Mouse (Mus musculus) forebrain, embryonic 10.5 days (tissue): ENCODE measurements at regions not wholly inside any gene's neighbourhood (a gene's known extent, or its start where the extent isn't known, plus 50 kb on each side); places are given as distances from the start of the nearest gene placed in this dataset.

Source experiments
- DNase-seq: peaks from one replicate; pipeline ENCODE4 v3.0.0-alpha.2; 2017; ENCODE audit warnings: low spot score; ENCODE audit errors: extremely low spot score
- H3K27ac ChIP-seq: fragments of 300-500 bp; sonication (generic); 2 replicates; pipeline ENCODE4 v1.5.1; 2016; ENCODE audit warnings: mild to moderate bottlenecking
- H3K27me3 ChIP-seq: fragments of 300-500 bp; sonication (generic); 2 replicates; pipeline ENCODE4 v1.6.1; 2016; ENCODE audit warnings: mild to moderate bottlenecking; ENCODE audit not compliant: poor library complexity, severe bottlenecking
- H3K36me3 ChIP-seq: fragments of 300-500 bp; sonication (generic); replicated peaks from 2 replicates; pipeline ENCODE4 v1.6.1; 2016; ENCODE audit warnings: mild to moderate bottlenecking, moderate library complexity
- H3K4me1 ChIP-seq: fragments of 300-500 bp; sonication (generic); 2 replicates; pipeline ENCODE4 v1.6.1; 2016
- H3K4me3 ChIP-seq: fragments of 300-500 bp; sonication (generic); 2 replicates; pipeline ENCODE4 v1.5.1; 2016; ENCODE audit warnings: mild to moderate bottlenecking, moderate library complexity
- H3K9me3 ChIP-seq: fragments of 300-500 bp; sonication (generic); 2 replicates; pipeline ENCODE4 v1.6.1; 2016; ENCODE audit warnings: mild to moderate bottlenecking, moderate library complexity
- WGBS: fragments of 180-500 bp; shearing (Covaris S2); methylation state at CpG from one replicate; pipeline ENCODE4 v1.1.7; 2016; 5-methylcytosine and 5-hydroxymethylcytosine counted together

DNA sequence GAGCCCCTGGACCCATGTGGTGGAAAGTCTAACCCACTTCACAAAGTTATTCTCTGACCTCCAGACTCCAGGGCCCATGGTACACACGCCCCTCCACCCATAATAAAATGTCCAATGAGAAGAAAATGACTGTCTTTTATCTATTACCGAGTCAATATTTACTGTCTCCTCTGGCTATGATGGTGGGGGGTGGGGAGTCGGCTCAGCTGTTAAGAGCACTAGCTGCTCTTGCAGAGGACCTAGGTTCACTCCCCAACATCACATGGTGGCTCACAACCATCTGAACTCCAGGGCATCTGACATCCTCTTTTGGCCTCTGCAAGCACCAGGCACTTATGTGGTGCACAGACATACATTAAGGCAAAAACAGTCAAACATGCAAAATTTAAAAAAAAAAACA, 93.8 kb upstream of the Tmem189 start:
- Histone ChIP-seq H3K4me3 (no peak overlapping the region), H3K27ac (no peak overlapping the region), H3K27me3 (no peaks in the 10 kb centered on the region), H3K9me3 (no peaks in the 10 kb centered on the region), H3K4me1 (peaks cover 36% of the 10 kb centered on the region), H3K36me3 (peaks cover 6% of the 10 kb centered on the region; the same call in 1 of the 2 replicates)
- no peak for DNase-seq
- WGBS, result 79% methylated on average over 3 of the region's 3 CpGs

DNA sequence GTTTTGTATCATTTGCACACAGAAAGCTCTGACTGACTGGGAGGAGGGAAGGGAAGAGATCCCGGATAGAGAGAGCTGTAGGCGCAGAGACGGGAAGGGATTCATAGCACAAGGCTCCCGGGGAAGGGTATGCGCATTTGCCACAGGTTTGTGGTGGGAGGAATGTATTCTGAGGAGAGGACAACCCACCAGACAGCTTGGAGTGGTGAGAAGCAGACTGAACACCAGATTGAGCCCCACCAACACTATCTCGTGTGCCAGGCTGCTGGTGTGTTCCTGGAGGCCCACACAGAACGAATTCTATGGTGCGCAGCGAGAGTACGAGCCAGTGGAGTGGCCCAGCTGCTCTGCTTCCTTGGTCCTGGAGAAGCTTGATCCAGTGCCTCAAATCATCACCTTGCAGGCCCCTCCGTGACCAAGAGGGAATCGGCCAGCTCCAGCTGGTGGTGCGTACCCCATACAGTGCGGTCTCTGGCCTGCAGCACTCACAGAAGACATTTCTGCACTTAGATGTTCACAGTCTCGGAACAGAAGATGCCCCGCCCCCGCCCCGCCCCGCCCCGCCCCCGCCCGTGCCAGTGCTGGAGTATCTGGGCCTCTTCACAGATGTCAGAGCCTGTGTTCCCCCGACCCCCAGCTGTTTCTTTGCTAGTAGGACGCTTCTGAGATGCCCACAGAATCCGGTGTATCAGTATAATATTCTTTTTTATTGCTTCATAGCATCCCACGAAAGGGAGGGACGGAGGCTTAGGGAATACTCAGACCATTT, 92.8 kb upstream of the Tmem189 start:
- DNase-seq, result no peak
- H3K4me3 ChIP-seq, result peak overlapping the region; percentile 18; the same call in 1 of the 2 replicates
- no peaks in the 10 kb centered on the region for H3K9me3 ChIP-seq
- peaks cover 42% of the 10 kb centered on the region for H3K4me1 ChIP-seq
- H3K27ac ChIP-seq, result peak overlapping the region; percentile 48; the same call in 1 of the 2 replicates
- WGBS, result 44% methylated on average over 27 of the region's 27 CpGs
- no peaks in the 10 kb centered on the region for H3K27me3 ChIP-seq
- peaks cover 6% of the 10 kb centered on the region; the same call in 1 of the 2 replicates for H3K36me3 ChIP-seq

DNA sequence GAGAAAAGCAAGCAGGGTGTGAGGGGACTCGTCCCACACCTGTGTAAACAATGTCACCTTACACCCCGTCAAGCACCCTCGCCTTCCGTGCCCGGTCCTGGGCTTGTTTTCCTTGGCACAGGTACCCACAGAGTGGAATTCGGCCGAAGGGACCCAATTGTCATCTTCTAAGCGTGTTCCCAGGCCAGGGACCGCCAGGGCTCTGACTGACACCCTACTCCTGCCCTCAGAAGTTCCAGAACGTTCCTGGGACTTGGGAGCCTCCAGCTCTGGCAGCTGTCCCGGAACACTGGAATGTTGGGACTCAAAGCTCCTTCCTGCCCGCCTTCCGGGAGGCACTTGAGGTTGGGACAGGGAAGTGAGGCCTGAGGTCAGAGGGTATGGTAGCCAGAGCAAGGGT, 91.9 kb upstream of the Tmem189 start:
- Histone ChIP-seq H3K4me3 (no peak overlapping the region), H3K4me1 (peaks cover 51% of the 10 kb centered on the region), H3K36me3 (peaks cover 6% of the 10 kb centered on the region; the same call in 1 of the 2 replicates), H3K9me3 (no peaks in the 10 kb centered on the region), H3K27ac (0 out of 2 replicates have a peak overlapping the region, but pooled peaks have one; percentile 48), H3K27me3 (0 out of 2 replicates have a peak, but pooled peaks cover 2% of the 10 kb centered on the region)
- WGBS, result 87% methylated on average over 13 of the region's 13 CpGs
- DNase-seq, result no peak

DNA sequence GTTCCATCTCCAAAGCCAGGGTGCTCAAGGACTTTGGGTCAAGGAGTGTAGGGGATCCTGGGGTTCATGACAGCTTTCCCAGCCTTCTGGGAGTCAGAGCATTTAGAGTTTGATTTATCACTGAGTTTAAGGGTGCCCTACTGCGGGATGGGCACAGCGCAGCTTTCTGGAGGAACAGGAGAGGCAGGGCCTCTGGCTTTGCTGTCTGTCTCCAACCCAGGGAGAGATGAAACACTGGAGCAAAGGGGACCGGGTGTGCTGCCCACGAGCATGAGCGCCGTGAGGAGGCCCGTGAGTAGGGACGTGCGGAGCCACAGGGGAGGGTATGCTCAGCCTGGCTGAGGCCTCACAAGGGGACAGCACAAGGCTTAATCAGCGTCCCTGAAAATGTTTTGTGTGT, 89.1 kb upstream of the Tmem189 start:
- H3K27ac ChIP-seq, result peak overlapping the region; percentile 94
- no peaks in the 10 kb centered on the region for H3K9me3 ChIP-seq
- H3K4me1 ChIP-seq, result peaks cover 68% of the 10 kb centered on the region
- WGBS, result 83% methylated on average over 10 of the region's 10 CpGs
- H3K4me3 ChIP-seq, result peak overlapping the region; percentile 76
- H3K27me3 ChIP-seq, result 0 out of 2 replicates have a peak, but pooled peaks cover 14% of the 10 kb centered on the region
- DNase-seq, result no peak
- H3K36me3 ChIP-seq, result peaks cover 6% of the 10 kb centered on the region; the same call in 1 of the 2 replicates

DNA sequence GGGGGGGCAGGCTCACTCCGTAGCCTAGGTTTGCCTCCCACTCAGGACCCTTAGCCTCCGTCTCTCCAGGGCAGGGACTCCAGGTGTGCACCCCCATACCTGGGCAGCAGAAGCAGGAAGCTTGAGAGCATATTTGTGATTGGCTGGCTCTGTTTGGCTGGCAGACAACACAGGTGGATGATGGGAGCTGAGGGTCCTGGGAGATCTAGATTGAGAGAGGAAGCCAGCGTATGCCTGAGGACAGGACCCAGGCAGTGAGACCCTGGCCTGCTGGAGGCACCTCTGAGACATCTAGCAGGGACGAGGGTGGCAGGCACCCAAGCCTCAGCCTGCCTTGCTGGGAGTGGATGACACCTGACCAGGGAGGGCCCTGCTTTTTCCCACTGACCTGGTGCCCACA, 88.6 kb upstream of the Tmem189 start:
- peaks cover 6% of the 10 kb centered on the region; the same call in 1 of the 2 replicates for H3K36me3 ChIP-seq
- peak overlapping the region; percentile 94 for H3K27ac ChIP-seq
- H3K4me1 ChIP-seq, result peaks cover 68% of the 10 kb centered on the region
- DNase-seq, result no peak
- peak overlapping the region; percentile 76 for H3K4me3 ChIP-seq
- no peaks in the 10 kb centered on the region for H3K9me3 ChIP-seq
- 0 out of 2 replicates have a peak, but pooled peaks cover 14% of the 10 kb centered on the region for H3K27me3 ChIP-seq
- 62% methylated on average over 4 of the region's 4 CpGs for WGBS

DNA sequence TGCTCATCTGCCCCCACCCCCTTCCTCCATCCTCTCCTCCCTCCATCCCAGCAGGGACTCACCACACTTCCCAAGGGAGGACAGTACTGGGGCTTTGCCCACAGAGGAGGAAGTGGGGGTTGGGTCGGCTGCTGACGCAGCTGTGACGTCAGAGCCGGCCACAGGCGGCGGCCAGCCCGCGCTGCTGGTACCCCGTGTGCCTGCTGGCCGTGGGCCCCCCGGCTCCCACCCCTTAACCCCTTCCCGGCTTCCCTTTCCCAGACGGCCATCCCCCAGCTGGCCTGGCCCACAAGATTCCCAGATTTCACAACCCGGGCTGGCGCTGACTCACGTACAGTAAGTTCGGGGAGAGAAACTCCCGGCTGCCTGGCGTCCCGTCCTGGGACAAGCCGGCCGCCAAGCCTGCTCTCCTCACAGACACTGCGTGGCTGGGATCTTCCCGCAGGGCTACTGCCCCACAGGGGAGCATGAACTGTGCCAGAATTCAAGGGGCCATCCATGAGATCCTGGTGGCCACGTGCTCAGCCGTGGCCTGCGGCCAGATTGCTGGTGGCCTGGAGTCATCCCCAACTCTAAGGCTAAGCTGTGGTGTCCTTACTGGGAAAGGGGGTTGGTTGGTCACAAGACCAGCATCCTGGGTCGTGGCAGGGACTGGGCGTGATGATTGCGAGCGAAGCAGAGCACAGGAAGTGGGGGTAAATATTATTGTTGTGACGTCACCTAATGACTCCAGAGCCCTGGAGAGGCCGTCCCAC, 87.9 kb upstream of the Tmem189 start:
- H3K27ac ChIP-seq, result peak overlapping the region; percentile 94
- H3K9me3 ChIP-seq, result no peaks in the 10 kb centered on the region
- 3% methylated on average over 33 of the region's 33 CpGs for WGBS
- DNase-seq, result peak; percentile 75
- H3K27me3 ChIP-seq, result 0 out of 2 replicates have a peak, but pooled peaks cover 14% of the 10 kb centered on the region
- H3K4me3 ChIP-seq, result peak overlapping the region; percentile 76
- H3K36me3 ChIP-seq, result peaks cover 6% of the 10 kb centered on the region; the same call in 1 of the 2 replicates
- peaks cover 63% of the 10 kb centered on the region for H3K4me1 ChIP-seq

DNA sequence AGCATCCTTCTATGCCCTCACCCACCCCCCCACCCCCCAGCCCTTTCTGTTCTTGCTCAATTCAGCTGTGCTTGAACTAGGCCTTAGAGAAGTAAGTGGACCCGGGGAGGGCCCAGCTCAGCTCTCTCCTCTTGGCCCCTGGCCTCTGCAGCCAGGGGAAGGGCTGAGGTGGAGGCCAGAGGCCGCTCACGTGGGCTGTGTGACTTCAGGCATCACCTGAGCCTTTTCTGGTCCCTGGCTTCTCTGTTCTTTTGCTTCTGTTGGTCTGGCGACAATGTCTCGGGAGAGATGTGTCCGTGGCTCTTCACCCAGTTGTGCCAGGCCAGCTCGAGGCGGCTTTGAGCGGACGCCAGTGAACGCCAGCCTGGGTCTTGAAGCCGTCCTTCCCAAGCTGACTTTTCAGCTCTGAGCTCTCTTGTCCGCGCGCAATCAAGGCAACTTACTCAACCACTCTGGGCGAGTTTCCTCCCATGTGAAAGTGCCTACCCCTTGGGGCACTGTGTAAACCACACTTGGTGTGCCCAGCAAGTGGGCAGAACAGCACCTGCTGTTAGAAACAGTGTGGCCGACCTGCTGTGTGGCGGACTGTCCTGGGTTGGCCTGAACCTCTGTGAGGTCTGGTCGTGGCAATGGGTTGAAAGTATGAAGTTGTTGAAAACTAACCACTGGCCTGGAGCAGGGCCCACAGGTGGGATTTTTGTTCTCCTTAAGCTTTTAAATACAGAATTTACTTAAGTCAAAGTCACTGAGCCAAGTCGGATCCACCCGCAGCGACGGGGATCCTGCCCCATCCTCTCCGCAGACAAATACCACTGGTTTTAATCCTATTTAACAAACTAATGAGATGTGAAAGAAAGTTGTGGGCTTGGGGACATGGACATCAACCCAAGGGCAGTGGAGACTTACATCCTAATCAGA, 86.9 kb upstream of the Tmem189 start:
- no peaks in the 10 kb centered on the region for H3K9me3 ChIP-seq
- H3K4me3 ChIP-seq, result peak overlapping the region; percentile 76
- H3K27me3 ChIP-seq, result 0 out of 2 replicates have a peak, but pooled peaks cover 14% of the 10 kb centered on the region
- peak overlapping the region; percentile 94 for H3K27ac ChIP-seq
- no peak for DNase-seq
- H3K4me1 ChIP-seq, result peaks cover 53% of the 10 kb centered on the region
- H3K36me3 ChIP-seq, result peaks cover 6% of the 10 kb centered on the region; the same call in 1 of the 2 replicates
- 63% methylated on average over 24 of the region's 24 CpGs for WGBS

DNA sequence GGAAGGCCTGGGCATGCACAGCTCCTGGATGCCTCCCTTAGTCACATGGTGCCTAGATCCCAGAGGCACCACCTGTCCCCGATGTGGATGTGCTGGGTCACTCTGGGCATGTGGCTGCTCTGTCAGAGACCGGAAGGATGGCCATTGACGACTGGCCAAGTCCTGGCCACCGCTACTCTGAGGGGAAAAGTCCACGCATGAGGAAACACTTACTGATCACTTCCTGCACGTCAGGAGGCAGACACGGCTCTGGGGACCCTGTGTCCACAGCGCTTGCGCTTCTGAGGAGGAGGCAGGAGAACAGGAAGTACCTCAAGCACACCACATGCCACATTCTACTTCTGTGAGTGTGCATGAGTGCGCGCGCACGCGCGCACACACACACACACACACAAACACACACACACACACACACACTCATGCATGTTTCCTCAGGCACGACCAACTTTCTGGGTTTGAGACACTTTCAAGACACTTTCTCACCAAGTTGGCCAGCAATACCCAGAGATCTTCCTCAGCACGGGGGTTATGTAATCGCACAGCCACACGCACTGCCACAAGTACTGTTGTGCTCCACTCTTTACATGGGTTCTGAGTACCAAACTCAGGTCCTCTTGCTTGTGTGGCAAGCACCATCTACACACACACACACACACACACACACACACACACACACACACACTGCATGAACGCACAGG, 85.7 kb upstream of the Tmem189 start:
- Histone ChIP-seq H3K27me3 (0 out of 2 replicates have a peak, but pooled peaks cover 14% of the 10 kb centered on the region), H3K4me3 (no peak overlapping the region), H3K4me1 (peaks cover 52% of the 10 kb centered on the region), H3K36me3 (peaks cover 4% of the 10 kb centered on the region; the same call in 1 of the 2 replicates), H3K27ac (peak overlapping the region; percentile 56; the same call in 1 of the 2 replicates), H3K9me3 (no peaks in the 10 kb centered on the region)
- DNase-seq, result no peak
- 77% methylated on average over 20 of the region's 20 CpGs for WGBS

DNA sequence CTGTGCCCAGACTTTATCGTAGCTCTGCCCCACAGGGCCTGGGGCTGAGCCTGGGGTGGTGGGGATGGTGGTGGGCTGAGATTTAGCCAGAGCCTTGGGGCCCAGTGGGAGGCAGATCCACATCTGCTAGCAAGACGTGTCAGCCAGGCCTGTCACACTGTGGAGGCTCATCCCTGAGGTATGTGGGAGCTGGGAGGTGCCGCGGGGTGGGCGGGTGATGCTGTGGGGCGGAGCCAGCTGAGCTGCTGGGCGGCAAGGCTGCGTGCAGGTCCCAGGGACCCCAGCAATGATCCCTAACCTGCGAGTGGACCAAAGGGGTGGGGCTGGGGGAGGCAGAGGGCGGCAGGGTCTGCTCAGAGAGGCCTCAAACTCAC, 85.2 kb upstream of the Tmem189 start:
- Histone ChIP-seq H3K4me3 (no peak overlapping the region), H3K27me3 (0 out of 2 replicates have a peak, but pooled peaks cover 14% of the 10 kb centered on the region), H3K4me1 (peaks cover 54% of the 10 kb centered on the region), H3K36me3 (no peaks in the 10 kb centered on the region), H3K27ac (peak overlapping the region; percentile 56; the same call in 1 of the 2 replicates), H3K9me3 (no peaks in the 10 kb centered on the region)
- WGBS, result 22% methylated on average over 10 of the region's 10 CpGs
- no peak for DNase-seq

DNA sequence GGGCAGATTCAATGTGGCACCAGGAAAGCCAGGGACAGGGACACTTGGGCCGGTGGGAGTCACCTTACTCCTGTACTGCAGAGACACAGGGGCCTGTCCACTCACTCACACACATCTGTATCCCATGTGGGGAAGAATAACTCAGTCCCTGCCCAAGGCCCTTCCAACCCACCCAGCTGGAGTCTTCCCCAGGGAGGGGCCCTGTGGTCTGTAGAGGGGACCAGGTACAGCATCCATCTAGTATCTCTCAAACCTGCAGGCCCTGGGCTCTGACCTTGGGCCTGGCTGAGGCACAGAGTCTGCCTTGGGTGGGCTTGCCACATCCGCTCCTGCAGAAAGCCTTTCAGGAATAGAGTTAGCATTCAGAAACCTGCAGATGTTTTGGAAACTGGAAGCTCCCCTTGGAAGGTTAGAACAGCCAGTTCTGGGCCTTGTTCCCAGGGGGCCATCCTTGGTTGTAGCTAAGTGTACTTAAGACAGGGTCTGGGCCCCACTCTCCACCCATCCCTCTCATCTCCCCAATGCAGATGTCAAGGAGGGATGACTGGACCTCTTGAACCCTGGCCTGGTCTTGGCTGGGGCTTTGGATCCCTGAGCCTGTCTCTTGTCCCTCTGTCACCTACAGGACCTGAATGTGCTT, 84.7 kb upstream of the Tmem189 start:
- Histone ChIP-seq H3K27ac (peak overlapping the region; percentile 56; the same call in 1 of the 2 replicates), H3K36me3 (no peaks in the 10 kb centered on the region), H3K9me3 (no peaks in the 10 kb centered on the region), H3K4me3 (no peak overlapping the region), H3K27me3 (0 out of 2 replicates have a peak, but pooled peaks cover 14% of the 10 kb centered on the region), H3K4me1 (peaks cover 55% of the 10 kb centered on the region)
- WGBS, result 87% methylated on average over 2 of the region's 2 CpGs
- no peak for DNase-seq

DNA sequence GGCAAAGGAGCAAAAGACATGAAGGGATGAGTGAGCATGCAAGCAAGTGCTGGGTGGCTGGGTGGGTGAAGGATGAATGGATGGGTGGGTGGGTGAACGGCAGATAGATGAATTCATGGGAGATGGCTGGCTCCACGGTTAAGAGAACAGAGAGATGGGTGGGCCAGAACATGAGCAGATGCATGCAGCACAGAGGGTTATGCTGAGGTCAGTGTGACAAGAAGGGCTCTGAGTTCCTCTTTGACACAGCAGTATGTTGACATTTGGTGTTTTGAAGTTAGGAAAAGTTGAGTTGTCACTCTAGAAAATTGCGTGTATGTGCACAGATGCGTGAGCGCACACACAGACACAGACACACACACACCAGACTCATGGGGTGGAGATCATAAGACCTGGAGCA, 83.2 kb upstream of the Tmem189 start:
- Histone ChIP-seq H3K9me3 (no peaks in the 10 kb centered on the region), H3K27me3 (0 out of 2 replicates have a peak, but pooled peaks cover 14% of the 10 kb centered on the region), H3K36me3 (no peaks in the 10 kb centered on the region), H3K27ac (no peak overlapping the region), H3K4me1 (peaks cover 40% of the 10 kb centered on the region), H3K4me3 (no peak overlapping the region)
- WGBS, result 95% methylated on average over 5 of the region's 5 CpGs
- no peak for DNase-seq
